Mouse (Mus musculus) liver, adult 2 months (tissue): ENCODE measurements around the gene Tcte1.

Experiments used
- CTCF ChIP-seq: fragments of 200-500 bp; IDR thresholded peaks from 2 replicates; pipeline ENCODE4 v1.5.1; 2011; ENCODE audit warnings: low read depth, low read length, control low read depth
- POLR2A ChIP-seq: fragments of 200-500 bp; IDR thresholded peaks from 2 replicates; pipeline ENCODE4 v1.6.1; 2011; ENCODE audit warnings: low read length, control low read depth; ENCODE audit not compliant: insufficient read depth; ENCODE audit errors: extremely low read depth

- no peak for TF ChIP-seq POLR2A
- no peak for TF ChIP-seq CTCF
Measured at GRCm38 (mm10) chr17:45568990-45569389, 45.8 kb downstream of the Tcte1 start.
